Mouse (Mus musculus): ENCODE measurements around the gene Umad1.

Umad1 gene

GRCm38 (mm10) chr6:8484437-8485275, 225.6 kb downstream of the Umad1 start:
- no peak for DNase-seq (ENCODE audit: low read depth)

DNA sequence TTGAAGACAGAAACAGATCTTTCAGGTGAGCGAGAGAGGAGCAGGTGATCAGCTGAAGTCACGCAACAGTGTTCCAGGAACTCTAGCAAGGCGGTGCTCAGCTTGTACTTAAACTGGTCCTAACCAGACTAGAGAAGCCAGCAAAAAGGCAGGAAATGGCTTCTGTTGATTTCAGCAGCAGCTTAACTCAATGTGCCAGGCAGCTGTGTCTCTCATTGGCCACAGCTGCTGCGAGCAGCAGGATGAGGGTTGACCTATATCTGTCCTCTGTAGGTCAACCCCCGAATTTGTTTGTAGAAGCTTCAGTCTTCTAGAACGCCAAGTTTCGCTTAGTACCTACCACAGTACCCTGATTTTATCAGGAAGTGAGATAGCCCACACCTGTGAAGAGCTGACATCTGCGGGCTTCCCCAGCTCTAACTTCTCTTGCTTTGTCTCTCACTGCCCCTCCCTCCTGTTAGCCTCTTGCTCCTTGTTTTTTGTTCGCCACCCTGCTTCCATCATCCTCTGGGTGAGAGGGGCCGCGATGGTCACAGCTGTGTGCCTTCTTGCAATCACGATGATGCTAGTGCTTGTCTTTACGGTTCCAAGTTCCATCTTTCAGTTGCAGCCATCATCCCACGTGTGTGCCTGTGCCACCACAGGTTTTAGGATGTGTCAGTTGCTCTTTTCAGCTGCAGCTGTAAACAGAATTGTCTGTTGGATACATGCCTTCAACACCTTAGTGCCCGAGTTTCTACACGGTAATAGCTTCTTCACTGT, 226.5 kb downstream of the Umad1 start:
- DNase-seq (ENCODE audit: low read depth): peak; percentile 91

GRCm38 (mm10) chr6:8486391-8487043, 227.4 kb downstream of the Umad1 start:
- peak; percentile 23 for DNase-seq (ENCODE audit: low read depth)

DNA sequence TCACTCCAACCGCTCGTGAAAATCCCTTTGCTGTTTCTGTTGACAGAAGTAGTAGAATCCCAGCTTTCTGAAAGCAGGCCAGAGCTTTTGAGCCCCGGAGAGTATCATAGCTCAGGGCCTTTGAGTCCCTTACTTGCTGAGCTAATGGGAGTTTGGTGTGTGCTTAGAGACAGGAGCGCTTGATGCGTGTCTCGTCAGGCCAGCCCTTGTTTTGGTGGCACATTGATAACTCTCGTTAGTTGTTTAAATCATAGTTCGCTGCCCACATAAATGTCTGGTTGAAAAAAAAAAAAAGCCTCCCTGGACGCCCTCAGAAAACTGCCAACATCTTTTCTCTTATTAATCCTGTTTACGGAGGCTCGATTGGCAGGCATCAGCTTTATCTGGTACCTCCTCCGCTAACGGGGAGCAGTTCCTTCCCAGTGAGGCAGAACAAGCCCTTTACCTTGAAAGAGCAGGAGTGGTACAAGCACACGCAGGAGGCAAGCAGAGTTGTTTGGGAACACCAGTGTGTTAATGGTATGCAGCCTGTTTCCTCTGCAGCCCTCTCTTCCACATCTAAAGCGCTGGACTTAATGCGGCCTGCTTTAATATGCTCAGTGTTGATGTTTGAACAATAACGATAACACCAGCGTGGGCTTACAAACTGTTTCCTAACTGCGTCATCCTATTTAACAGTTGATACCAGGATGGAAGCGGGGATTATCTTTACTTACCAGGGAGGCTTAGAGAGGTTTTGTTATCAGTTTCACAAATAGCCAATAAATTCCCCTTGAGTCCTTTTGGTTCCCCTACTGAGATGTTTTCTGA, 228.2 kb downstream of the Umad1 start:
- no peak for DNase-seq (ENCODE audit: low read depth)

DNA sequence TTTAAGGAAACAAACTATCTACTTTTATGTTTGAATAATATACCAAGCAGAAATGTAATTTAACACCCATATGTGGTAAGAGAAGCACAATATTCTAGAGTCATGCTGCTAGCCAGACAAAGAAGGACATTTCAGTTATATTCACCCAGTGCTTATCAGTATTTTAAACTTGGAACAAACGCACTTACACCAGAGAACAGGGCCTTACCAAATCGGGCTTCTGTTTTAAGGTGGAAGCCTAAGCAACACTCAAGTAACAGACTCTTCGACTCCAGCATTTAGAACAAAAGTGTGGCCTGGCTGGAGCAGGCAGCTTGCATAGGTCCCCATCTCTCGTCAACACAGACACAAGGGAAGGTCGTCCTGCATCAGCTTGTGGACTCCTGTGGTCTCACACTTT, 229.2 kb downstream of the Umad1 start:
- no peak for DNase-seq (ENCODE audit: low read depth)

- DNase-seq (ENCODE audit: low read depth): no peak
These were observed 230.2 kb downstream of the Umad1 start for GRCm38 (mm10) chr6:8489266-8489665.

DNA sequence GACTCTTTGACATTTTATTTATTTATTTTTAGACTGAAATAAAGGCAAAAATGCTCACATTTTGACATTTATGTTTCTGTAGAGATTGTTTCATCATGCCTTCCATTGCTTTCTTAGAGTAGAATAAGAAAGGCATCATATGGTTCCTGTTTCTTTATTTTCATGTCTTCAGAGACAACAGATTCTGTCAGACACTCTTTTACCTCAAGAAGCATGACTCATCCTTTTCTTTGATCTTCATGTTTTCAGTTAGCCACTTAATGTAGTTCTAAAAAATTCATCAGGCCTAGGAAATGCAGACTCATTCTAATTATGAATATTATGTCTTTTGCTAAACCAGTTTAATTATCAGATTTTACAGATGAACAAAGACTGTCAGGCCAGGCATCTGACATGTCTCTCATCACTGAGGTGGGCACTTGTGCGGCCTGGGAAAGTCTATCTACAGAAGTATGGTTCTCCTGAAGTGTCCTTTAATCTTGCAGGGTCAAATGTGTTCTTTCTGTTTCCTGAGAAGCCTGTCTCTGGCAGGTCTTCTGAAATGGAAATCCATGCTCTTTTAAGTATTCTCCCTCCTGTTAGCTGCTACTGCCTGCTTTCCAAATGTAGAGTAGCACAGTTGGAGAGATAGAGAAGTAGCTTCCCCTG, 231.0 kb downstream of the Umad1 start:
- peak; percentile 52 for DNase-seq (ENCODE audit: low read depth)

DNA sequence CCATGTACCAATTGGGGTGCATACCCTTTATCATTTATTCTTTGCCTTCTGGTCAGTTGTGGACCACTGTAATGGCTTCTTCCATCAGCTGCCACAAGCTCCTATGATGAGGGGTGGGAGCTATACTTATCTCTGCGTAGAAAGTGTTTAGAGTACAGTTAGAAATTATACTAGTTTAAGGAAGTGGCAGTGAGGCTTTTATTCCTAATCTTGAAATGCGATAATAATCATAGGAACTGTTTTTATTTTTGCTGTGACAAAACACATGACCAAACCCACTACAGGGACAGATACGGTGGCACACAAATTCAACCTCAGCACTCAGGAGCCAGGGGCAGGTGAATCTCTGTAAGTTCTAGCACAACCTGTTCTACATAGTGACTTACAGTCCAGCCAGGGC, 233.2 kb downstream of the Umad1 start:
- no peak for DNase-seq (ENCODE audit: low read depth)

DNA sequence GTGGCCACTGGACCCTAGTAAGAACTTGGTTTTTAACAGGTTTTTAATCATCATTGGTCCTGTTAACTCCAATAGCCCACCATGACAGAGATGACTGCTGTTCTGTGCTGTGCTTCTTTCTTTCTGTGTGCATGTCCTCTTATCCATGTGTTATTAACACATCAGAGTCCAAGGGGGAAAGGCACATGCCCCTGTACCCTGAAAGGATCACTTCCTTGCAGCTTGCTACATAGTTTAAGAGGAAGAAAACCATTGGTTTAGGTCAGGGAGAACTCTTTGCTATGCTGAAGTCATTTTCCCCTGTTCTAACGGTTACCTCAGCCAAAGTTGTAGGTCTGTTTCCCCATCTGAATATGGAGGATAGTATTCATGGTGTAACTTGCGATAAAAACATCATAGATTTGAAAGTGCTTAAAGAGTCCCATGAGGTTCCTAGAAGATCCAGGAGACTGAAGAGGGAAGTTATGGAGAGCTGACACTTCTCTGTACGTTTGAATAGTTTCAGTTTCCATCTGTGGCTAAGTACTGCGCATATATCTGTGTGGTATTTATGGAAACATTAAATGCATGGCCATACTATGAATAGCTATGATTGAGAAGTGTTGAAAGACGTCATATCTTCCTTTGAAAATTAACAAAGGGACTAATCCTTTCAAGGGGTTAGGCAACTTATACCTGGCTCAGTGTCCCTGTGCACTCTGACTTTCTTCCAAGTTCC, 236.2 kb downstream of the Umad1 start:
- peak; percentile 67 for DNase-seq (ENCODE audit: low read depth)

DNA sequence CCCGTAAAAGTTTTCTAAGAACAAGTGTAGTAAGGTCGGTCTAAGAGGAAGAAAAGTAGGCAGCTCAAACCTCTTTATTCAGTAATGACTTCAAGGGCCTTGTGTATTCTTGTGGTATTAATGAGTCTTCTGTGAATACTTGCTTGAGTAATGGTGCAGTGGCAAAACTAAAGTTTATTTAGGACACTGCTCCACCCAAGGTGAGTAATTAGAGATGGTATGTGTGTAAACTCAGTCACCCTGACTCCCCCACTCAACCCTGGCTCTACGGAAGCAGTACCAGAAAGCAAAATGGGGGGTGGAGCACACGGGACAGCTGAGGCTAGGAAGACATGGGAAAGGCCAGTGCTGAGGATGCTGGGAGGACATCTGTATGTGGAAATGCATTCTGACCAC, 236.7 kb downstream of the Umad1 start:
- no peak for DNase-seq (ENCODE audit: low read depth)

DNA sequence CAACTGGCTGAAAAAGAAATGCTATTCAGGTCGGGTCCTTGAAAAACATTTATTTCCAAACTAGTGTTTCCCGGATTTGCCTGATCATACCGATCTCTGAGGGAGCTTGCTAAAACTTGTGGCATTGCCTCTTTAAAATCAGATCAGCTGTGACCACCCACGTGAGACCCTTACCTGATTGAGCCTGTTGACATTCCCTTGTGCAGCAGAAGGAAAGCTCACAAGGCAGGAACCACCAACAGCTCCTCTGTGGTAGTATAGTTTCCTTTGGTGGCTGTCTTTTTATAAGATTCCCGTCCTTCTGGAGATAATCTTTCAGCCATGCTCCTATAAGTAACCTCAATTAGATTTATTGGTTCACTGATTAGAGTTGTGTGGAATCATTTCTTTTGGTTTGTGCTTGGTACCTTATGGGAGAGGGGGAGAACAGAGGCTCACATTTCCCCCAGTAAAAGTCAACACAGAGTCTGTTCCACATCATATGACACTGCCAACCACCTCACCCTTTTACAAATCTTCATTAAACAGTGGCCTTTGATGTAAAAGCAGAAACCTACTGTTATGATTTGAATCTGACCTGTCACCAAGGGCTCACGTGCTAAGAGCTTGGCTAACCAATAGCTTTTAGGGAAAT, 238.3 kb downstream of the Umad1 start:
- no peak for DNase-seq (ENCODE audit: low read depth)

DNA sequence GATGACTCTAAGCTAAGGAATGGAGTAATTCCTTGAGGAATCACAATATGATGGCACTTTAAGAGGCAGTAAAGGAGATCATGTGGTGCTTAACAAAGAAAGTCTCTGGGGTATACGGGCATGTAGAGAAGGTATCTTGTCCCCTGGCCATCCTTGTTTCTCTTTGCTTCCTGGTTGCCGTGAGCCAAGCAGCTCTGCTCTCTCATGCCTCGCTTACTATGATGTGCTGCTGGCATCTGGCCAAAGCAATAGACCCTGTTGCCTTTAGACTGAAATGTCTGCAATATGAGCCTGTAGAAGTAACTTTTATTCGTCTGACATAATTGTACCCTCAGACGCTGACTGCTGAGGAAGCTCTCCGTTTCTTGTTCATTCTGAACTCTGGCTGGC, 238.8 kb downstream of the Umad1 start:
- DNase-seq (ENCODE audit: low read depth): no peak

GRCm38 (mm10) chr6:8498961-8499360, 239.9 kb downstream of the Umad1 start:
- DNase-seq (ENCODE audit: low read depth): no peak

DNA sequence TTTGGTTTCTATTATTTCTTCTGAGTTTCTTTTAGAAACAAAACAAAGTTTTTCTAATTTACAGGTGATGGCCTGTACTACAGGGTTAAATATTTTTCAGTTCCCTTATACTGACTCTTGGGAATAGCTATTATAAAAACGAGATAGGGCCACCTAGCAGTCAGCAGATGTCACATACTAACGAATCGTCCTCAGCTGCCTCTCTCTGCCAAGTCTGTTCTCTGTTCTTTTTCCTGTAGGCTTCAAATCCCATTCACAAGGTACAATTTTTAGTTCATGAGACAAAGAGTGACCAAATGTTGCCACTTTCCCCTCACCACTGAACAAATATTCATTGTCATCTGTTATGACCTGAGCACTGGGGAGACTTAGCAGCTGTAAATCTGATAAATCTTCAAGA, 244.9 kb downstream of the Umad1 start:
- no peak for DNase-seq (ENCODE audit: low read depth)

GRCm38 (mm10) chr6:8504521-8505228, 245.6 kb downstream of the Umad1 start:
- DNase-seq (ENCODE audit: low read depth): peak; percentile 87

DNA sequence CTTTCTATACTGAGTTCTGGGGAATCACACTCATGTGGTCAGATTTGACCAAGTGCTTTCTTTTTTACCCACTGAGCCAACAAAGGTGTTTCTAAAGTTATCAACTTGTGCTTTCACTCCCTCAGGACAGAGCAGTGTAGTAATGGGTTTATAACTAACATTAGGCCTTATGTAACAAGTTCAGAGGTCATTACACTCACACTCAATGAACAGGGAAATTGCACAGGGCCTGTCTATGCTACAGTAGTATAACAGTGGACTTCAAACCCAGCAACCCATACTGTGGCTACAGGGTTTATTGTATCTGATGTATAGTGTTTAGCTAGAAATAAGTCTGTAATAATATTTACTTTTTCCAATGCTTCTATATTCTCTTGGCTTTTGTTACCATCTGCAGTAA, 247.5 kb downstream of the Umad1 start:
- no peak for DNase-seq (ENCODE audit: low read depth)

Measured in induced T-regulatory cell, adult 2 months (primary cell).